In the genomic region with DNA sequence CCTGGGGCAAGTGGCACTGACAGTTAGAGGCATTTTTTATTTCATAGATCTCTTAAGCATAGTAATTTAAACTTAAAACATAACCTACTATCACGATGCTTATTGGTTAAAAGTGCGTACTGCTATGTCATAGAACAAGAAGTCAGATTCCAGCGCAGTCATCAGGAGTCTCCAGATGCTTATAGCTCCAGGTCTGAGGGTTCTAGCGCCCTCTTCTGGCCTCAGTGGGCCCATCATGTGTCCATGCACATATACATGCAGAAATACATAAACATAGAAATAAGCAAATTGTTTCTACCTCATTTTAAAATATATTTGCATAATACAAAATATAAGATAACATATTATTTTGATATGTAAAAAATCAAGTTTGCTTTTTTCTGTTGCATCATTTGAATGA, we compare ENCODE assay signal across 11 mouse cellular contexts.
DNase-seq lines count a peak whose midpoint lies in the region; ATAC-seq and TF ChIP-seq lines count a peak whose summit lies in the region.
"Had no signal": no experiment of that assay in that cellular context is flagged by ENCODE, and none has a peak within 500 bp of the region (broad histone marks: within the 10 kb centered on the region; RNA-seq: fewer than 3 reads in every experiment).

No protein-coding gene starts in this region.

- no peaks in the 10 kb centered on the region for H3K9me3 ChIP-seq in ES-E14 (ENCODE audit: control insufficient read depth, insufficient read depth, low read depth, low read length)
- H3K9me3 ChIP-seq in embryonic facial prominence, embryonic 11.5 days (replicated peaks; ENCODE audit: control insufficient read depth, low read length): no peaks in the 10 kb centered on the region
- H3K9me3 ChIP-seq: hindbrain, embryonic 15.5 days; limb, embryonic 13.5 days had no signal

- H3K4me1 ChIP-seq in lung, adult 2 months (ENCODE audit: control insufficient read depth, insufficient read depth, low read length): no peaks in the 10 kb centered on the region
- no peaks in the 10 kb centered on the region for H3K4me1 ChIP-seq in ES-E14 (ENCODE audit: control insufficient read depth in 2 of 2, insufficient read depth in 2 of 2, low read length in 2 of 2, poor library complexity in 1 of 2)
- no peaks in the 10 kb centered on the region for H3K4me1 ChIP-seq in embryonic facial prominence, embryonic 11.5 days (ENCODE audit: control insufficient read depth, insufficient read depth, low read length)
- H3K4me1 ChIP-seq: hindbrain, embryonic 15.5 days; limb, embryonic 13.5 days had no signal

- peak; percentile 58 for DNase-seq in embryo, embryonic 10 days (ENCODE audit: low spot score)
- DNase-seq in embryo, embryonic 9.5 days (ENCODE audit: extremely low spot score): no peak
- no peak for DNase-seq in lung, adult 2 months
- DNase-seq in lung, postnatal 10 days: no peak
- DNase-seq in ES-E14 (ENCODE audit: low read depth, low spot score): peak; percentile 22
- DNase-seq in embryonic facial prominence, embryonic 11.5 days (ENCODE audit: low spot score): peak; percentile 37
- DNase-seq in MN1 (ENCODE audit: low spot score): no peak
- no peak for DNase-seq in spleen, postnatal 36 days (ENCODE audit: low spot score in 2 of 2)
- DNase-seq: heart, adult 2 months had no signal

- H3K4me2 ChIP-seq in embryonic facial prominence, embryonic 11.5 days (ENCODE audit: low read depth, low read length): no peak overlapping the region
- H3K4me2 ChIP-seq: hindbrain, embryonic 15.5 days; limb, embryonic 13.5 days had no signal

- no peak overlapping the region for H3K9ac ChIP-seq in ES-E14 (ENCODE audit: insufficient read depth, low read depth, low read length, poor library complexity, severe bottlenecking)
- no peak overlapping the region for H3K9ac ChIP-seq in embryonic facial prominence, embryonic 11.5 days (replicated peaks; ENCODE audit: low read length)
- H3K9ac ChIP-seq: hindbrain, embryonic 15.5 days; limb, embryonic 13.5 days had no signal

- no peak for ATAC-seq in embryonic facial prominence, embryonic 11.5 days (replicated peaks; ENCODE audit: insufficient number of reproducible peaks, low FRiP score, low TSS enrichment, low read depth)

- in situ Hi-C loops in ES-E14 (cut with MboI; ENCODE audit: low sequenced_read_pairs in 2 of 2, unreplicated experiment in 2 of 2): no loop called here

- TF ChIP-seq POLR2A in lung, adult 2 months (IDR thresholded peaks at IDR 0.05; ENCODE audit: borderline replicate concordance, extremely low read depth, low read depth, low read length): no peak

- H3K27ac ChIP-seq in ES-E14 (ENCODE audit: insufficient read depth, low read depth, low read length, poor library complexity, severe bottlenecking): no peak overlapping the region
- no peak overlapping the region for H3K27ac ChIP-seq in embryonic facial prominence, embryonic 11.5 days (replicated peaks; ENCODE audit: low read depth, low read length)
- H3K27ac ChIP-seq: heart, adult 2 months; hindbrain, embryonic 15.5 days; limb, embryonic 13.5 days had no signal

- WGBS in lung, adult 2 months: 56% methylated on average over 4 of the region's 4 CpGs
- 59% methylated on average over 4 of the region's 4 CpGs for WGBS in embryonic facial prominence, embryonic 11.5 days

- 0 out of 2 replicates have a peak, but pooled peaks have one; percentile 3 for TF ChIP-seq CTCF in lung, adult 2 months (IDR thresholded peaks at IDR 0.05; ENCODE audit: insufficient read depth, low read length)

- H3K27me3 ChIP-seq in embryonic facial prominence, embryonic 11.5 days (ENCODE audit: control insufficient read depth, insufficient read depth, low read length): no peaks in the 10 kb centered on the region
- H3K27me3 ChIP-seq: hindbrain, embryonic 15.5 days; limb, embryonic 13.5 days had no signal

- H3K4me3 ChIP-seq in lung, adult 2 months (replicated peaks; ENCODE audit: extremely low read depth, low read depth, low read length): no peak overlapping the region
- no peak overlapping the region for H3K4me3 ChIP-seq in ES-E14 (ENCODE audit: insufficient read depth in 1 of 2, low read depth in 1 of 2, low read length in 2 of 2, poor library complexity in 1 of 2, severe bottlenecking in 1 of 2)
- H3K4me3 ChIP-seq in embryonic facial prominence, embryonic 11.5 days (ENCODE audit: low read depth, low read length): no peak overlapping the region
- H3K4me3 ChIP-seq: heart, adult 2 months; hindbrain, embryonic 15.5 days; limb, embryonic 13.5 days had no signal

- no peaks in the 10 kb centered on the region for H3K36me3 ChIP-seq in ES-E14 (ENCODE audit: control insufficient read depth, insufficient read depth, low read length, poor library complexity, severe bottlenecking)
- H3K36me3 ChIP-seq in embryonic facial prominence, embryonic 11.5 days (replicated peaks; ENCODE audit: control insufficient read depth, insufficient read depth, low read depth, low read length): no peaks in the 10 kb centered on the region
- H3K36me3 ChIP-seq: hindbrain, embryonic 15.5 days; limb, embryonic 13.5 days had no signal

TF ChIP-seq in ES-E14, 5 proteins besides CTCF, POLR2A, EP300 and RAD21:
- no peak for TF ChIP-seq ZNF384 (IDR thresholded peaks at IDR 0.05; ENCODE audit: low read depth, low read length)

Comparison
In these comparisons a context has a peak if more than half of its experiments do, and no peak if none do; other contexts are left out.
1. DNase-seq: peak in embryo, embryonic 10 days (single experiment), ES-E14 (single experiment) and embryonic facial prominence, embryonic 11.5 days (single experiment); none in embryo, embryonic 9.5 days (single experiment), lung, adult 2 months (single experiment), lung, postnatal 10 days (single experiment), MN1 (single experiment) and spleen, postnatal 36 days (0 of 2).